Mouse (Mus musculus): ENCODE results near the gene 1700016K19Rik. TPM values are rescaled to one million over a fixed set of nuclear protein-coding genes. Genes with fewer than 3 reads are reported as not detected.

Gene 1700016K19Rik
- polyA plus RNA-seq, 1 experiment from 2014 or later: 1.8 TPM

- no peaks in the 10 kb centered on the region for H3K9me3 ChIP-seq (replicated peaks; ENCODE audit: control insufficient read depth, low read length)
- H3K4me2 ChIP-seq (ENCODE audit: low read length): no peak overlapping the region
- H3K36me3 ChIP-seq (ENCODE audit: control insufficient read depth, insufficient read depth, low read length): no peaks in the 10 kb centered on the region
- WGBS: 88% methylated on average over 8 of the region's 8 CpGs
- no peak overlapping the region for H3K9ac ChIP-seq (ENCODE audit: low read length)
- ATAC-seq (no peak), DNase-seq (ENCODE audit: low spot score) (no peak)
- H3K27me3 ChIP-seq (replicated peaks; ENCODE audit: control insufficient read depth, insufficient read depth, low read length): no peaks in the 10 kb centered on the region
- H3K4me3 ChIP-seq (ENCODE audit: low read depth, low read length): no peak overlapping the region
- no peaks in the 10 kb centered on the region for H3K4me1 ChIP-seq (ENCODE audit: control insufficient read depth, insufficient read depth, low read length)
- no peak overlapping the region for H3K27ac ChIP-seq (ENCODE audit: low read depth, low read length)
These were observed 35.5 kb downstream of the 1700016K19Rik start for GRCm38 (mm10) chr11:76035182-76035581.

GRCm38 (mm10) chr11:76037581-76038294 lies 38.0 kb downstream of the 1700016K19Rik start:
- H3K4me1 ChIP-seq (ENCODE audit: control insufficient read depth, insufficient read depth, low read length): 0 out of 2 replicates have a peak, but pooled peaks cover under 1% of the 10 kb centered on the region
- H3K9ac ChIP-seq (ENCODE audit: low read length): no peak overlapping the region
- DNase-seq (ENCODE audit: low spot score): no peak
- no peaks in the 10 kb centered on the region for H3K9me3 ChIP-seq (replicated peaks; ENCODE audit: control insufficient read depth, low read length)
- H3K27ac ChIP-seq (ENCODE audit: low read depth, low read length): no peak overlapping the region
- H3K36me3 ChIP-seq (ENCODE audit: control insufficient read depth, insufficient read depth, low read length): no peaks in the 10 kb centered on the region
- no peak overlapping the region for H3K4me3 ChIP-seq (ENCODE audit: low read depth, low read length)
- H3K4me2 ChIP-seq (ENCODE audit: low read length): no peak overlapping the region
- H3K27me3 ChIP-seq (replicated peaks; ENCODE audit: control insufficient read depth, insufficient read depth, low read length): no peaks in the 10 kb centered on the region
- no peak for ATAC-seq
- 59% methylated on average over 6 of the region's 6 CpGs for WGBS

DNA sequence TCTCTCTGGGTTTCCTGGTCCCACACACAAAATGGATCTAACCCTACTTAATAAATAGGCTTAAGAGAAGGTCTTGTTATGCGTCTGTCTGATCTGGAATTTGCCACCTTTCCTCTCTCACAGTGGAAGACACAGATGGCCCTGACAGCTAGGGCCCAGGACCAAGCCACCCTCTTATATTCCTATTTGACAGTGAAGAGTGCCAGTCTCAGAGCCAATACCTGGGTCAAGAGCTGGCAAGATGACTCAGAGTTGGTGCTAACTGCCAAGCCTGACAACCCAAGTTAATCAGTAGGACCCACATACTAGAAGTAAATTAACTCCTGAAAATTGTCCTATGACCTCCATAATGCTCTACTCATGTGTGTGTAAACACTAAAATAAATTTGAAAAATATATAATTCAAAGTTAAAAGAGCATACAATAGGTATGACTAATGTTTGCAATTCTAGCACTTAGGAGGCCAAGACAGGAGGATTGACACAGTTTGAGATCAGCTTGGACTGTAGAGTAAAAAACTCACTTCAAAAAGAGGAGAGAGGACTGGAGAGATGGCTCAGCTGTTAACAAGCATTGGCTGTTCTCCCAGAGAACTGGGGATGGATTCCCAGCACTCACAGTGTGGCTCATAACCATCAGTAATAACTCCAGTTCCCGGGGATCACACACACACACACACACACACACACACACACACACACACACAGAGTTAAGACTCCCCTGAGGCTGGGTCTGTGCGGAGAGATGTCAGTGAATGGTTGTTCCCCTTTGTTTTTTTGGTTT lies 39.8 kb downstream of the 1700016K19Rik start:
- no peaks in the 10 kb centered on the region for H3K36me3 ChIP-seq (ENCODE audit: control insufficient read depth, insufficient read depth, low read length)
- no peak for ATAC-seq
- no peaks in the 10 kb centered on the region for H3K9me3 ChIP-seq (replicated peaks; ENCODE audit: control insufficient read depth, low read length)

GRCm38 (mm10) chr11:76040106-76040505 lies 40.4 kb downstream of the 1700016K19Rik start:
- no peaks in the 10 kb centered on the region for H3K9me3 ChIP-seq (replicated peaks; ENCODE audit: control insufficient read depth, low read length)
- H3K4me3 ChIP-seq (ENCODE audit: low read depth, low read length): no peak overlapping the region
- H3K27me3 ChIP-seq (replicated peaks; ENCODE audit: control insufficient read depth, insufficient read depth, low read length): no peaks in the 10 kb centered on the region
- H3K27ac ChIP-seq (ENCODE audit: low read depth, low read length): no peak overlapping the region
- H3K36me3 ChIP-seq (ENCODE audit: control insufficient read depth, insufficient read depth, low read length): peaks cover 5% of the 10 kb centered on the region; the same call in 1 of the 2 replicates
- ATAC-seq: no peak
- no peak overlapping the region for H3K4me2 ChIP-seq (ENCODE audit: low read length)
- no peak overlapping the region for H3K9ac ChIP-seq (ENCODE audit: low read length)
- H3K4me1 ChIP-seq (ENCODE audit: control insufficient read depth, insufficient read depth, low read length): 0 out of 2 replicates have a peak, but pooled peaks cover 2% of the 10 kb centered on the region
- no peak for DNase-seq (ENCODE audit: low spot score)
- WGBS: 90% methylated on average over 8 of the region's 8 CpGs

More for the DNA sequence above, 39.8 kb downstream of the 1700016K19Rik start:
- Histone ChIP-seq H3K4me3 (ENCODE audit: low read depth, low read length) (no peak overlapping the region), H3K9ac (ENCODE audit: low read length) (no peak overlapping the region), H3K4me2 (ENCODE audit: low read length) (no peak overlapping the region), H3K4me1 (ENCODE audit: control insufficient read depth, insufficient read depth, low read length) (0 out of 2 replicates have a peak, but pooled peaks cover 2% of the 10 kb centered on the region), H3K27ac (ENCODE audit: low read depth, low read length) (no peak overlapping the region), H3K27me3 (replicated peaks; ENCODE audit: control insufficient read depth, insufficient read depth, low read length) (no peaks in the 10 kb centered on the region)
- 89% methylated on average over 3 of the region's 3 CpGs for WGBS
- no peak for DNase-seq (ENCODE audit: low spot score)

DNA sequence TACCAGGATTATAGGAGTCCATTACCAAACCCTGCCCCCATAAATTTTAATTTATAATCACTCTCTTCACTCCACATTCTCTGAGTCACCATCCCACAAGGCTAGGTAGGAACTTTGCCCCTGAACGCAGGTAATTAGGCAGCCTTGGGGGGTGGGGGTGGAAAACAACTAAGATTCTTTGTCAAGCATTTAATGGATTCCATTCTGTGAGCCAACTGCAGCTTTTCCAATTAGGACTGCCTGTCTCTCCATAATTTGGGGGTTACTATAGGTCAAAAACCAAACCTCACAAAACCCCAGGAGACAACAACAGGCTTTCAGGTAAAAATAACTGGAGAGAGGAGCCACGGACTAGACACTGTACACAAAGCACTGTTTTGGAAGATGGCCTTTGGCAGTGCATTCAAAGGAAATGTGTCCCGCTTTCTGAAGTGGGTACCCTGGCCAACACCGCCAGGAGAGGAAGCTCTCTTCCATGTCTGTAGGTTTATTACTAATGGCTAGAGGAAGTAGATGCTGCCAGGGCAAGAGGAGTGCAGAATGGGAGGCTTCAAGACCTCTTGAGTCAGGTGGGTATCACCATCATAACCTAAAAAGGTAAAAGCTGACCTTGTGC lies 41.2 kb downstream of the 1700016K19Rik start:
- Histone ChIP-seq H3K9me3 (replicated peaks; ENCODE audit: control insufficient read depth, low read length) (no peaks in the 10 kb centered on the region), H3K4me2 (ENCODE audit: low read length) (no peak overlapping the region), H3K4me1 (ENCODE audit: control insufficient read depth, insufficient read depth, low read length) (0 out of 2 replicates have a peak, but pooled peaks cover 2% of the 10 kb centered on the region), H3K36me3 (ENCODE audit: control insufficient read depth, insufficient read depth, low read length) (peaks cover 13% of the 10 kb centered on the region), H3K27ac (ENCODE audit: low read depth, low read length) (no peak overlapping the region), H3K9ac (ENCODE audit: low read length) (no peak overlapping the region), H3K4me3 (ENCODE audit: low read depth, low read length) (no peak overlapping the region), H3K27me3 (replicated peaks; ENCODE audit: control insufficient read depth, insufficient read depth, low read length) (no peaks in the 10 kb centered on the region)
- no peak for DNase-seq (ENCODE audit: low spot score)
- no peak for ATAC-seq
- 53% methylated on average over 4 of the region's 4 CpGs for WGBS

DNA sequence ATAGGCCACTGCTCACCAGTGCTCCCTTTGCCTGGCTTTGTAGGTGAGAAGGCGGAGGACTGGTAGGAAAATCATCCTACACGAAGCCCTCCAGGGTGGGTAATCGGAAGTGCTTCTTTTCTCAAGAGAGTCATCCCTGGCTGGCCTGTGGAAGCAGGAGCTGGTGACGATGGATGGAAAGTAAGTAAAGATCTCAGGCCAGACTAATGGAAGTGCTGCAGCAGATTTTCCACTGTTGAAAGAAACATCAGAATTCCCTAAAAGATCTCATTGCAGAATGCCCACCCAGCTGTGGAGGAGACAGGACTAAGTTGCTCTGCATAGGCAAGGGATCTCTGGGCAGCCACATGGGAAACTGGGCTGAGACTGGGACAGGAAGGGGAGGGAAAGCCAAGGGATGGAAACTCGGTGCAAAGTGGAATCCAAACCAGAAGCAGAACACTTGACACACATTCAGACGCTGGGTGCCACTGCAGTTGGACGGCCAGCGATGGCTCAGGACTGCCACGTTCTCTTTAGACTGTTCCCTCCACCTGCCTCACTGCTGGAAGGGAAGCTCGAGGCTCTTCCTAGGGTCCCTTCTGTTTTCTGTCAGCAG lies 42.4 kb downstream of the 1700016K19Rik start:
- no peaks in the 10 kb centered on the region for H3K27me3 ChIP-seq (replicated peaks; ENCODE audit: control insufficient read depth, insufficient read depth, low read length)
- H3K4me3 ChIP-seq (ENCODE audit: low read depth, low read length): no peak overlapping the region
- no peak overlapping the region for H3K9ac ChIP-seq (ENCODE audit: low read length)
- 0 out of 2 replicates have a peak, but pooled peaks cover 2% of the 10 kb centered on the region for H3K4me1 ChIP-seq (ENCODE audit: control insufficient read depth, insufficient read depth, low read length)
- DNase-seq (ENCODE audit: low spot score) (no peak), ATAC-seq (no peak)
- no peak overlapping the region for H3K27ac ChIP-seq (ENCODE audit: low read depth, low read length)
- H3K36me3 ChIP-seq (ENCODE audit: control insufficient read depth, insufficient read depth, low read length): peaks cover 21% of the 10 kb centered on the region
- no peaks in the 10 kb centered on the region for H3K9me3 ChIP-seq (replicated peaks; ENCODE audit: control insufficient read depth, low read length)
- WGBS: 72% methylated on average over 10 of the region's 10 CpGs
- no peak overlapping the region for H3K4me2 ChIP-seq (ENCODE audit: low read length)

DNA sequence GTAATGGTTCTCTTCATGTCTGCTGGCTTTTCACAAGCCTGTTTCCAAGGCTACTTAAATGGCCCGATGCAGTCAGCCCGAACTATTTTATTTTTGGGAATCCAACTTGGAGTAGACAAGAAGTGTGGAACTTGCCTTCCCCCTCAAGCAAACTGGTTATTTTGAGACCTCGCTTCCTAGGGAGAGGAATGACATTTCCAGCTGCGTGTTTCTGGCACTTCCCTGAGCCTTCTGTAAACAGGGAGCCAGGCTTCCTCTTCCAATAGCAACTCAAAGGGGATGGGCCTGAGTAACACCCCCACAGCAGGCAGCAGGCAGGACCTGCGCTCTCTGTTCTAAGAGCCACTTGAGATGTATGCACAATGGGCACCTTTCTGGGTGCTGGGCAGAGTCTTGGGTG lies 43.2 kb downstream of the 1700016K19Rik start:
- no peak overlapping the region for H3K27ac ChIP-seq (ENCODE audit: low read depth, low read length)
- 54% methylated on average over 5 of the region's 5 CpGs for WGBS
- H3K9ac ChIP-seq (ENCODE audit: low read length): no peak overlapping the region
- ATAC-seq (no peak), DNase-seq (ENCODE audit: low spot score) (peak; percentile 24)
- 0 out of 2 replicates have a peak, but pooled peaks cover 2% of the 10 kb centered on the region for H3K4me1 ChIP-seq (ENCODE audit: control insufficient read depth, insufficient read depth, low read length)
- H3K4me3 ChIP-seq (ENCODE audit: low read depth, low read length): no peak overlapping the region
- no peaks in the 10 kb centered on the region for H3K27me3 ChIP-seq (replicated peaks; ENCODE audit: control insufficient read depth, insufficient read depth, low read length)
- H3K9me3 ChIP-seq (replicated peaks; ENCODE audit: control insufficient read depth, low read length): no peaks in the 10 kb centered on the region
- H3K4me2 ChIP-seq (ENCODE audit: low read length): no peak overlapping the region
- H3K36me3 ChIP-seq (ENCODE audit: control insufficient read depth, insufficient read depth, low read length): peaks cover 21% of the 10 kb centered on the region

GRCm38 (mm10) chr11:76044468-76044867 lies 44.8 kb downstream of the 1700016K19Rik start:
- DNase-seq (ENCODE audit: low spot score) (no peak), ATAC-seq (no peak)
- Histone ChIP-seq H3K9ac (ENCODE audit: low read length) (no peak overlapping the region), H3K27me3 (replicated peaks; ENCODE audit: control insufficient read depth, insufficient read depth, low read length) (no peaks in the 10 kb centered on the region), H3K4me2 (ENCODE audit: low read length) (no peak overlapping the region), H3K4me3 (ENCODE audit: low read depth, low read length) (no peak overlapping the region), H3K4me1 (ENCODE audit: control insufficient read depth, insufficient read depth, low read length) (0 out of 2 replicates have a peak, but pooled peaks cover 2% of the 10 kb centered on the region), H3K36me3 (ENCODE audit: control insufficient read depth, insufficient read depth, low read length) (peaks cover 21% of the 10 kb centered on the region), H3K27ac (ENCODE audit: low read depth, low read length) (no peak overlapping the region), H3K9me3 (replicated peaks; ENCODE audit: control insufficient read depth, low read length) (no peaks in the 10 kb centered on the region)
- 91% methylated on average over 6 of the region's 6 CpGs for WGBS

Measured in forebrain, embryonic 14.5 days (tissue).